Mouse (Mus musculus): ENCODE results near the gene Gm6096. TPM values are rescaled to one million over a fixed set of nuclear protein-coding genes. Genes with fewer than 3 reads are reported as not detected.

The Gm6096 gene
- polyA plus RNA-seq, 1 experiment from 2014 or later: not detected

DNA sequence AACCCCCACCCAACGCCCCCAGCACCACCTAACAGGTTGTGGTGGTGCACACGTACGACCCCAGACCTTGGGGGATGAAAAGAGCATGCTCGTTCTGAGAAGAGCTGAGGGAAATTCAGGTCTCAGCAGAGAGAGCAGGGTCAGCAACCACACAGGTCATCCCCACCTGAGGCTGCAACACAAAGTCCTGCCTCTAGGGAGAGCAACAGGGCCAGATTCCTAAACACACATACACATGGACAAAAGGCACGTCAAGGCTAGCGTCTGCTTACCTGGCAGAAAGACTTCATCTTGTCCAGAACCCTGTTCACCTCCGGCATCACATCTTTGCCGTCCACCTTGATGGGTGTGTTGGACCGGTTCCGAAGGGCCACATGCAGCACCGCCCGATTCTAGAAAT lies 24.0 kb upstream of the Gm6096 start:
- no peak for DNase-seq (ENCODE audit: extremely low spot score, low spot score)
- Histone ChIP-seq H3K27me3 (ENCODE audit: poor library complexity, severe bottlenecking) (no peaks in the 10 kb centered on the region), H3K4me1 (peaks cover 42% of the 10 kb centered on the region), H3K27ac (no peak overlapping the region), H3K4me3 (no peak overlapping the region), H3K9me3 (no peaks in the 10 kb centered on the region), H3K36me3 (replicated peaks) (peaks cover 72% of the 10 kb centered on the region)
- WGBS: 94% methylated on average over 12 of the region's 12 CpGs

DNA sequence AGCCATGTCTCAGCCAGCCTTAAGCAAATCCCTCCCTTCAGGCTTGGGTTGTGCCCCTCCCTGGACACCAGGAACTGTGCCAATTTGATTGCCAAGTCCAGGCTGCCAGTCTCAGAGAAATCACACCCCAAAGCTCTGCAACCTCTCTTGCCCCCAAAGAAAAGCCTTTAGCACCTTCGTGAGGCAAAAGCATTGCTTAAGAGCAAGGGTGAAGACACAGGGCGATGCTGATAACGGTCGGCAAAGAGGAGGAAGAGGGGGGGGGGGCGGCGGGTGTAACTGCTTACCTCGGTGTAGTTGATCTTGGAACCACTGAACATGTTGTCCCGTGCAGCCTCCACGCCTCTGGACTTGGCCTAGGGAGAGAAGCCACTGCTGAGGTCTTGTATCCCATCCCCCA lies 22.2 kb upstream of the Gm6096 start:
- WGBS: 75% methylated on average over 8 of the region's 9 CpGs
- H3K9me3 ChIP-seq: no peaks in the 10 kb centered on the region
- H3K27me3 ChIP-seq (ENCODE audit: poor library complexity, severe bottlenecking): no peaks in the 10 kb centered on the region
- peaks cover 53% of the 10 kb centered on the region for H3K4me1 ChIP-seq
- peaks cover 54% of the 10 kb centered on the region for H3K36me3 ChIP-seq (replicated peaks)
- peak overlapping the region; percentile 97 for H3K27ac ChIP-seq
- peak overlapping the region; percentile 87 for H3K4me3 ChIP-seq
- no peak for DNase-seq (ENCODE audit: extremely low spot score, low spot score)

DNA sequence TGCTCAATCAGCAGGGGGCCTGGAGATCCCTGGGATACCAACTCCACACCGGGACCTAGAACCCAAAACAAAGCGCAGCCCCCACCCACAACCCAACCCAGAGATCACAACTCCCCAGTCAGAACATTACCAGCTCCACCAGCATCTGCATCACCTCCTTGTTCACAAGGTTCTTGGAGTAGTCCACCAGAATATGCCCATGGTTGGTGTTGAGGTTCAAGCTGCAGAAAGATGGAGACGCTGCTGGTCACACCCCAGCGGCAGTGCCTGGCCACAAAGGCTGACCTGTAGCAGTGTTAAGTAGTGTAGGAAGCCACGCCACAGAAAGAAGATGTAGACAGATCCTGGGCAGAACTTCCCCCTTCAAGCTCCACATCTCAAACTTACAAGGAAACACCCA lies 21.7 kb upstream of the Gm6096 start:
- Histone ChIP-seq H3K4me1 (peaks cover 57% of the 10 kb centered on the region), H3K27ac (peak overlapping the region; percentile 97), H3K27me3 (ENCODE audit: poor library complexity, severe bottlenecking) (no peaks in the 10 kb centered on the region), H3K36me3 (replicated peaks) (peaks cover 49% of the 10 kb centered on the region), H3K4me3 (peak overlapping the region; percentile 87), H3K9me3 (no peaks in the 10 kb centered on the region)
- DNase-seq (ENCODE audit: extremely low spot score, low spot score): no peak
- WGBS: 20% methylated on average over 5 of the region's 5 CpGs

DNA sequence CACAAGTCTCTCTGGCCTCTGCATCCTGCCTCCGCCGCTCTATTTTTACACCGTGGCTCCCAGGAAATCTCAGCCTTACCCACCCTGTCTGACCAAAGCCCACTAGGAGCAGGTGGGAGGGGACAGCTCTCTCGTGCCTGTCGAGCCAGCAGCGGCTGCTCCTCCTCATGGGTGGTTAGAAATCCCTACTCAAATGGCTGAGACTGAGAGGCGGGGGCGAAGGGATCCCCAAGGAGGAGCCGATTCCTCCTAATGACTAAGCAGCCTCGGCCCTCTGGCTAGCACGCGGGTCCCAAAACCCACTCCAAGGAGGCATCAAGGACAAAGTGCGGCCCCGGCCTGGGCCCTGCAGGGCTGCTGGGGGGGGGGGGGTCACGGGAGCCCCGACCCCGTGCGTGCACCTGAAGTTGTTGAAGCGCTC lies 21.1 kb upstream of the Gm6096 start:
- H3K27me3 ChIP-seq (ENCODE audit: poor library complexity, severe bottlenecking): no peaks in the 10 kb centered on the region
- H3K27ac ChIP-seq: peak overlapping the region; percentile 97
- peaks cover 43% of the 10 kb centered on the region for H3K36me3 ChIP-seq (replicated peaks)
- peaks cover 59% of the 10 kb centered on the region for H3K4me1 ChIP-seq
- DNase-seq (ENCODE audit: extremely low spot score, low spot score): no peak
- peak overlapping the region; percentile 87 for H3K4me3 ChIP-seq
- H3K9me3 ChIP-seq: no peaks in the 10 kb centered on the region
- WGBS: under 1% methylated on average over 19 of the region's 19 CpGs

DNA sequence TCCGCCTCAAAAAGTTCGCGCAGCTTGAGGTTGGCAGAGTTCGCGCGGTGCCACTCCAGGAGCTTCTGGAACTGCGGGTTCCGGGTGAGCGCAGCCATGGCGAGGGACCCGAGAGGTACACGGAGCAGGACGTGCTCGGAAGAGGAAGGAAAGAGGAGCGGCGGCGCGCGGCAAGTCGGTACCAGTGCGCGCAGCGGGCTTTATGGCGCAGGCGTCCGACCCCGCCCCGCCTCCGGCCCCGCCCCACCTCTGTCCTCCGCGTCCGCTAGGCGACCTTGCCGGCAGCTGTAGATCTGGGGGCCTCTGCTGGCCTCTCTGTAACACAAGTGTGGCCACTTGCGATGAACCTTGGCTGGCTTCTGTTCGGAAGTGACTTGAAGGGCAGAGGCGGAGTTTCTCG lies 20.7 kb upstream of the Gm6096 start, which contains the start of gene Gpi1:
Gene Gpi1, minus strand, starts transcription at position 221 of the 400 bp plus-strand sequence.
- Histone ChIP-seq H3K4me3 (peak within 1 kb of the TSS; percentile 87), H3K27me3 (ENCODE audit: poor library complexity, severe bottlenecking) (no peaks in the 10 kb centered on the region), H3K4me1 (peaks cover 63% of the 10 kb centered on the region), H3K27ac (peak within 1 kb of the TSS; percentile 97), H3K9me3 (no peaks in the 10 kb centered on the region), H3K36me3 (replicated peaks) (peaks cover 39% of the 10 kb centered on the region)
- peak; percentile 91 for DNase-seq (ENCODE audit: extremely low spot score, low spot score)
- WGBS: under 1% methylated on average over 34 of the region's 39 CpGs

DNA sequence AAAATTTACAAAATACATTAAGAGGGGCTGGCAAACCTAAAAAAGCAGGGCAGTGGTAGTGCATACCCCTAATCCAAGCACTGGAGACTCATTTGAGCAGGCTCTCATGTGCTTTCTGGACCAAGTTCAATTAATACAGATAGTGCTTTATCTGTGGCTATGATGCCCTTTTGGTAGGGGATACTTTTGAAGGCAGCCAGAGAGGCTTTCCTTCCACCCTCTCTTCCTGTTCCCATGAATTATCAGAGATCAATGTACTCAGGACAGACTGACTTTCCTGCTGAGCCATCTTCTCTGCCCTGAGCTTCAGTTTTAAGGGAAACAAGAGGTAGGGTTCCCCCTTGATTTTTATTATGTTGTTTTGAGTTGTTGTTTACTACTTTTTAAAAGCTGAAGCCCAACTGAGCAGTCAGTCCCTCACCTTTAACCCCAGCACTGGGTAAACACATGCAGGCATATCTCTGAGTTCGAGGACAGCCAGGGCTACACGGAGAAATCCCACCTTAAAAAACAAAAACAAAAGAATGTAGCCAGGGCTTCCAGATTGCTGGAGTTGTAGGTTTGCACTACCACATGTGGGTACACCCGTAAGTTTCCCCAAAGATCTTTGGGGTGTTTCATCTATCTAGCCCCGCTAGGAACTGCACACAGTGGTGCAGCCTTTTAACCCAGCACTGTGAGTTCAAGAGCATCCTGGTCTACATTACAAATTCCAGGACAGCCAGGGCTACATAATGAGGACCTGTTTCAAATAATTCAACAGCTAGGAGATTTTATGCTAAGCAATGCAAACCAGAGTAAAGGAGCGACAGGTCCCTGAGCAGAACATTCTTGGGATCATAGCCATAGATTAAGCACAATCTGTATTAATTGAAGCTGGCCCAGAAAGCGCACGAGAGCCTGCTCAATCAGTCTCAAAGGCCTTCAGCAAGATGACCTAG lies 17.8 kb upstream of the Gm6096 start:
- 46% methylated on average over 7 of the region's 7 CpGs for WGBS
- H3K36me3 ChIP-seq (replicated peaks): peaks cover 30% of the 10 kb centered on the region
- H3K9me3 ChIP-seq: no peaks in the 10 kb centered on the region
- H3K27me3 ChIP-seq (ENCODE audit: poor library complexity, severe bottlenecking): no peaks in the 10 kb centered on the region
- peak overlapping the region; percentile 94 for H3K27ac ChIP-seq
- peaks cover 45% of the 10 kb centered on the region for H3K4me1 ChIP-seq
- peak overlapping the region; percentile 52 for H3K4me3 ChIP-seq
- no peak for DNase-seq (ENCODE audit: extremely low spot score, low spot score)

DNA sequence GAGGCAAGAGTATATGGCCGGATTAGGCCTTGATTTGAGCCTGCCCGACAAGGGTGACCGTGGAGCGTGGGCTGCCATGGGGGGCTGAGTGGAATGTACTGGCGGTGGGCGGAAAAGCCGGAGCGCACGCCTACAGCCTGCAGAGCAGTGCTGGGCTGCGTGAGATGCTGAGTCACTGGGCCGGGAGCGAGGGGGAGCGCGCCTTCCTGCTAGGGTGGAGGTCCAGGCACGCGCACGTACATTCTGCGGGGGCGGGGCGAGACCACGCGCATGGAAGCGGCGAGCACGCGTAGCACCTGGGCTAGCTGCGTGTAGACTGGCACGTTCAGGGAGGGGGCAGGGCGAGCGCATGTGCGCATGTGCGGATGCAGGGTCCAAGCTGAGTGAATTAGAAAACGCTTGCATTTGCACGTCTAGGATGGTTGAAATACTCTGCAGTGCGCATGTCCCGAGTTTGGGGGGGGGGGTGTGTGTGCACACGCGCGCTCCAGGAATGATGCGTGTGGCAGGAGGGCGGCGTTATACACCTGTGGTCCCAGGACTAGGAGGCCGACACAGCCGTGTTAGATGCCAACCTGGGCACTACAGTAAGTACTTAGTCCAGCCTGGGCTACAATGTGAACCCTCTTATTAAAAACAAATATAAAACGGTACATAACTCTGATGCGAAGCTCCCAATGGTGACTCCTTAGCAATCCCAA lies 16.8 kb upstream of the Gm6096 start:
- Histone ChIP-seq H3K9me3 (no peaks in the 10 kb centered on the region), H3K27ac (peak overlapping the region; percentile 94), H3K4me3 (peak overlapping the region; percentile 52), H3K4me1 (peaks cover 35% of the 10 kb centered on the region), H3K27me3 (ENCODE audit: poor library complexity, severe bottlenecking) (no peaks in the 10 kb centered on the region), H3K36me3 (replicated peaks) (peaks cover 31% of the 10 kb centered on the region)
- peak; percentile 100 for DNase-seq (ENCODE audit: extremely low spot score, low spot score)
- under 1% methylated on average over 46 of the region's 46 CpGs for WGBS

DNA sequence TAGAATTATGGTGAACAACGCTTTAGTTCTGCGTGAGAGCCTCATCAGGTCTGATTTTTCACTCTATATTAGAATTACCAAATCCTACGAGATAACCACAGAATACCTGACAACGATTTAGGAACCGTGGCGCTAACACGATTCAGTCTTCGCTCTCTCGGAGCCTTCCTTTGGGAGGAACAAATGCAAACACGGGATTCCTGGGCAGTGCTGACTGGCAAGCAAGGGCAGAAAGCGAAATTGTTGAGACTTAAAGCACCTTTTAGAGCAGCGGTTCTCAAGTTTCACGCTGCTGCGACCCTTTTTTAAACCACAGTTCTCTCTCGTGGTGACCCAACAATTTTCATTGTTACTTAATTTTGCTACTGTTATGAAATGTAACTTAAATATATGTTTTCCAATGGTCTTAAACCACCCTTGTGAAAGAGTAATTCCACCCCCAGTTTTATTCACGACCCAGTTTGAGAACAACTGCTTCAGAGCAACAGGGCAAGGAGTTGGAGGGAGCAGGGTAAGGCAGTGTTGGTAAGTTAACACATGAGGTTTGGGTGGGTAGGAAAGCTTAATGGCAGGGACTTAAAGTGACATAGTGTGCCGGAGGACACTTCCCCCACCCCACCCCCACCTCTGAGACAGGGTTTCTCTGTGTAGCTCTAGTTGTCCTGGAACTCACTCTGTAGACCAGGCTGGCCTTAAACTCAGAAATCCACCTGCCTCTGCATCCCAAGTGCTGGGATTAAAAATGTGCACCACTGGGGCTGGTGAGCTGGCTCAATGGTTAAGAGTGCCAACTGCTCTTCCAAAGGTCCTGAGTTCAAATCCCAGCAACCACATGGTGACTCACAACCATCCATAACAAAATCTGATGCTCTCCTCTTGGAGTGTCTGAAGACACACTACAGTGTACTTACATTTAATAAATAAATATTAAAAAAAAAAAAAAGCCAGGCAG lies 16.0 kb upstream of the Gm6096 start:
- peak overlapping the region; percentile 94 for H3K27ac ChIP-seq
- peaks cover 39% of the 10 kb centered on the region for H3K36me3 ChIP-seq (replicated peaks)
- DNase-seq (ENCODE audit: extremely low spot score, low spot score): no peak
- H3K4me1 ChIP-seq: peaks cover 28% of the 10 kb centered on the region
- 3% methylated on average over 17 of the region's 17 CpGs for WGBS
- H3K4me3 ChIP-seq: peak overlapping the region; percentile 52
- H3K27me3 ChIP-seq (ENCODE audit: poor library complexity, severe bottlenecking): no peaks in the 10 kb centered on the region
- H3K9me3 ChIP-seq: no peaks in the 10 kb centered on the region

DNA sequence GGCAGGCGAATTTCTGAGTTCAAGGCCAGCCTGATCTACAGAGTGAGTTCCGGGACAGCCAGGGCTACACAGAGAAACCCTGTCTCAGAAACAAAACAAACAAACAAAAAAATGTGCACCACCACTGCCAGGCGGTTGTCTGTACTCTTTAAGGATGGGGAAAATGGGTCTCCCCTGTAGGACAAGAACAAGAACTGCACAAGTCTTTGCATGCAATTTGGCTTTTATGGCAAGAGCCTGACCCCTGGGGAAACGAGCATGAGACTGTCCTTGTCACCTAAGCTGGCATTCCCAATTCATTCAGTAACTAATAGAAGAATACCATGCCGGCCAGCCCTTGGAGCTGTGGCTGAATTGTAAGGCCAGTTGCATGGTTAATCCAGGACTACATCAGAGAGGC lies 15.2 kb upstream of the Gm6096 start:
- no peak for DNase-seq (ENCODE audit: extremely low spot score, low spot score)
- H3K27ac ChIP-seq: no peak overlapping the region
- H3K27me3 ChIP-seq (ENCODE audit: poor library complexity, severe bottlenecking): no peaks in the 10 kb centered on the region
- 90% methylated on average over 5 of the region's 5 CpGs for WGBS
- H3K4me1 ChIP-seq: peaks cover 24% of the 10 kb centered on the region
- no peak overlapping the region for H3K4me3 ChIP-seq
- H3K9me3 ChIP-seq: no peaks in the 10 kb centered on the region
- peaks cover 45% of the 10 kb centered on the region for H3K36me3 ChIP-seq (replicated peaks)

DNA sequence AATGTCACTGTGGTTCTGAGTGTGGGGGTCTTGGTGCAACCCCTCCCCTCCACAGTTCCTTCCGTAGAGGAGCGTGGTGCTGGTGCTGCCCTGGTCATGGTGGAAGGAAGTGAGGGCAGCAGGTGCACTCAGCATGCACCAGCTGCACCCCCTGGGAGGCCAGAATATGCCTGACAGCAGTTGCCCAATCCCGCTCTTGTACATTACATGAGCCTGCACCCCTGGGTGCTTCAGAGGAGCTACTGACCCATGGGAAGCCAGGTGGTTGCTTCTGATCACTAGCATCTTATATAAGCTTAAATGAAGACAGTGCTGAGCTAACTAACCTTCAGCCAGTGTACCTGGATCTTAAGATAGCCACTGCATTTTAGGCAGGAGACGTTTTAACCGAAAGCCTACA lies 12.8 kb upstream of the Gm6096 start:
- no peaks in the 10 kb centered on the region for H3K9me3 ChIP-seq
- H3K27me3 ChIP-seq (ENCODE audit: poor library complexity, severe bottlenecking): no peaks in the 10 kb centered on the region
- DNase-seq (ENCODE audit: extremely low spot score, low spot score): no peak
- no peak overlapping the region for H3K4me3 ChIP-seq
- 89% methylated on average over 5 of the region's 5 CpGs for WGBS
- no peak overlapping the region for H3K27ac ChIP-seq
- peaks cover 62% of the 10 kb centered on the region for H3K36me3 ChIP-seq (replicated peaks)
- peaks cover 16% of the 10 kb centered on the region for H3K4me1 ChIP-seq

DNA sequence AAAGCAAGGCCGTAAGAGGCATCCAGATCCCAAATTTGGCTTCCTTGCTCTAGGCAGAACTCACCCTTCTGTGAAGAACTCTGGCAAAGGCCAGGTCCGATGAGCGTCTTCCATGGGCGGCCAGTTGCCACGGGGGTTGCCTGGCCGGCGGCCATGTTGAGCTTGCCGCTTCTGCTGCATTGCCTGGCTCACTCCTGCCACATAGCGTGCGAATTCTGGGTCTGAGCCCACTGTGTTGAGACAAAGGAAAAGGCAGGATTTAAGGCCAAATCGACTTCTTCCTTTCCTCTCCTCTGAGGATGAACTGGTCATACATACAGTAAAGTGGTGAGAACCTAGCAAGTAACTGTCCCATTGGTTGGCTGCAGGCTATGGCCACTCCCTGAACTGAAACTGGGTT lies 8.7 kb upstream of the Gm6096 start:
- DNase-seq (ENCODE audit: extremely low spot score, low spot score): no peak
- no peak overlapping the region for H3K27ac ChIP-seq
- peaks cover 80% of the 10 kb centered on the region for H3K36me3 ChIP-seq (replicated peaks)
- H3K27me3 ChIP-seq (ENCODE audit: poor library complexity, severe bottlenecking): no peaks in the 10 kb centered on the region
- H3K4me1 ChIP-seq: no peaks in the 10 kb centered on the region
- H3K9me3 ChIP-seq: no peaks in the 10 kb centered on the region
- 91% methylated on average over 11 of the region's 11 CpGs for WGBS
- H3K4me3 ChIP-seq: no peak overlapping the region

DNA sequence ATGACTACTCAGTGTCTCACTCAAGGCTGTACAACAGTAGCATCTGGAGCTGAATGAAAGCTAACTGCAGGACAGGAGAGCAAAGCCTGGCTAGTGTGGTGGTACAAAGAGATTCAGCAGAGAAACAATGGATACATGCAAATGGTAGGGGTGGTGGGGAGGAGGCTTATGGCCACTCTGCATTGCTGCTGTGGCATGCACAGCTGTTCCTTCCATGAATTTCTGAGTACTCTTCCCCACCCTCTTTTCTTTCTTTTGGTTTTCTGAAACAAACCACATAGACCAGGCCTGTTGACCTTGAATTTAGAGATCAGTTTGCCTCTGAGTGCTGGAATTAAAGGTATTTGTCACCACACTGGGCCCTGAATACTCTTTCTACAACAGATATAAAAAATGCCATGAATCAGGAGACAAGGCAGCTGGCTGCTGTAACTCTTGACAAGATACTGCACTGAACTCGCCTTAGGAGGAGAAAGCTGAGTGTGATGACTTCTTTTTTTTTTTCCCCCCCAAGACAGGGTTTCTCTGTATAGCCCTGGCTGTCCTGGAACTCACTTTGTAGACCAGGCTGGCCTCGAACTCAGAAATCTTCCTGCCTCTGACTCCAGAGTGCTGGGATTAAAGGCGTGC lies 3.9 kb upstream of the Gm6096 start:
- no peaks in the 10 kb centered on the region for H3K4me1 ChIP-seq
- no peaks in the 10 kb centered on the region for H3K9me3 ChIP-seq
- no peak overlapping the region for H3K27ac ChIP-seq
- H3K27me3 ChIP-seq (ENCODE audit: poor library complexity, severe bottlenecking): no peaks in the 10 kb centered on the region
- DNase-seq (ENCODE audit: extremely low spot score, low spot score): no peak
- H3K36me3 ChIP-seq (replicated peaks): peaks cover 70% of the 10 kb centered on the region
- WGBS: 91% methylated on average over 3 of the region's 3 CpGs
- H3K4me3 ChIP-seq: no peak overlapping the region
